In the genomic region with DNA sequence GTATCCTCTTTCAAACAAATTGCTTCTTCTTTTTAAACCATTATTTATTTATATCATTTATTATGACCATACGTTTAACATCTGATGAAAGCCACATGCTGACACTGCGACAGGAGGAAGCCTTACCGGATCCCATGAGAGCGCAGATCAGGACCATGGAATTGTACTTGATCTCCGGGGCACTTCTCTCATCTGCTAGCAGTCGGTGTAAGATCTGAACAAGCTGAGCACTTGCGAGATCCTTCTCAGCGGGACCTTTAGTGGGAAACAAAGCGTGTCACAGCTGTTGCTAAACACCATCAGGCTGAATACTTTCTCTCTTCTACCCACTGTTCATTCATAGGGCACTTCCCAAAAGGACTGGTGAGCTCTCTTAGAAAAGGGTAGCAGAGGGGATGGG, we compare ENCODE assay signal across 27 mouse cellular contexts.
DNase-seq lines count a peak whose midpoint lies in the region; ATAC-seq and TF ChIP-seq lines count a peak whose summit lies in the region.
"Had no signal": no experiment of that assay in that cellular context is flagged by ENCODE, and none has a peak within 500 bp of the region (broad histone marks: within the 10 kb centered on the region; RNA-seq: fewer than 3 reads in every experiment).

No protein-coding gene starts in this region.

- no peak for ATAC-seq in kidney, postnatal 0 days (replicated peaks; ENCODE audit: low FRiP score, low read depth)
- ATAC-seq in kidney, embryonic 14.5 days (ENCODE audit: low FRiP score, low TSS enrichment): no peak
- peak; percentile 53; the same call in 1 of the 2 replicates for ATAC-seq in neural tube, embryonic 12.5 days (ENCODE audit: low FRiP score, low read depth)
- ATAC-seq in intestine, postnatal 0 days: no peak
- ATAC-seq: forebrain, postnatal 0 days; intestine, embryonic 15.5 days had no signal

- no peak overlapping the region for H3K9ac ChIP-seq in kidney, postnatal 0 days (ENCODE audit: low read depth, low read length)
- H3K9ac ChIP-seq in kidney, embryonic 14.5 days (ENCODE audit: low read depth, low read length): no peak overlapping the region
- no peak overlapping the region for H3K9ac ChIP-seq in neural tube, embryonic 12.5 days
- H3K9ac ChIP-seq in intestine, postnatal 0 days (ENCODE audit: low read depth, low read length): no peak overlapping the region
- H3K9ac ChIP-seq: embryonic facial prominence, embryonic 13.5 days; forebrain, postnatal 0 days; intestine, embryonic 15.5 days; limb, embryonic 13.5 days; liver, embryonic 13.5 days; neural tube, embryonic 13.5 days; stomach, embryonic 15.5 days had no signal

- no peak overlapping the region for H3K27ac ChIP-seq in kidney, postnatal 0 days
- no peak overlapping the region for H3K27ac ChIP-seq in kidney, embryonic 14.5 days (ENCODE audit: low read depth, low read length)
- H3K27ac ChIP-seq in neural tube, embryonic 12.5 days: no peak overlapping the region
- H3K27ac ChIP-seq in intestine, postnatal 0 days (ENCODE audit: low read depth, low read length): no peak overlapping the region
- H3K27ac ChIP-seq: embryonic facial prominence, embryonic 13.5 days; intestine, embryonic 15.5 days; limb, embryonic 13.5 days; liver, embryonic 13.5 days; neural tube, embryonic 13.5 days; stomach, embryonic 15.5 days had no signal

- no peaks in the 10 kb centered on the region for H3K27me3 ChIP-seq in kidney, postnatal 0 days (ENCODE audit: insufficient read depth, low read length)
- H3K27me3 ChIP-seq in kidney, embryonic 14.5 days (ENCODE audit: control insufficient read depth, insufficient read depth, low read length): no peaks in the 10 kb centered on the region
- H3K27me3 ChIP-seq in neural tube, embryonic 12.5 days (replicated peaks): no peaks in the 10 kb centered on the region
- H3K27me3 ChIP-seq in intestine, postnatal 0 days (replicated peaks; ENCODE audit: control insufficient read depth, insufficient read depth, low read length): no peaks in the 10 kb centered on the region
- H3K27me3 ChIP-seq: embryonic facial prominence, embryonic 13.5 days; intestine, embryonic 15.5 days; limb, embryonic 13.5 days; liver, embryonic 13.5 days; neural tube, embryonic 13.5 days; stomach, embryonic 15.5 days had no signal

- no peak for TF ChIP-seq CTCF in kidney, postnatal 0 days (IDR thresholded peaks at IDR 0.05; ENCODE audit: low read depth)
- TF ChIP-seq CTCF in intestine, postnatal 0 days (IDR thresholded peaks at IDR 0.05; ENCODE audit: low read depth): no peak

- DNase-seq in embryo, embryonic 10.5 days (ENCODE audit: low spot score): peak; percentile 26
- no peak for DNase-seq in embryo, embryonic 10 days (ENCODE audit: low spot score)
- DNase-seq in kidney, postnatal 0 days (ENCODE audit: low spot score): peak; percentile 8
- DNase-seq in neural tube, embryonic 10.5 days (ENCODE audit: extremely low spot score, low spot score): no peak
- DNase-seq: adrenal gland, postnatal 10 days; cerebellum, adult 2 months; cerebellum, postnatal 25 days; forebrain, postnatal 0 days; gastrocnemius, postnatal 14 days; heart, adult 11 months; kidney, adult 9 months; kidney, postnatal 36 days; layer of hippocampus, postnatal 36 days; liver, embryonic 13.5 days; lung, adult 2 months; lung, postnatal 14 days; right cerebral cortex, adult 18-20 months; thymus, postnatal 25 days had no signal

- peaks cover 38% of the 10 kb centered on the region for H3K36me3 ChIP-seq in kidney, postnatal 0 days (ENCODE audit: insufficient read depth, low read length)
- peaks cover 44% of the 10 kb centered on the region for H3K36me3 ChIP-seq in kidney, embryonic 14.5 days (ENCODE audit: control insufficient read depth, insufficient read depth, low read length)
- peaks cover 46% of the 10 kb centered on the region for H3K36me3 ChIP-seq in neural tube, embryonic 12.5 days
- H3K36me3 ChIP-seq in intestine, postnatal 0 days (ENCODE audit: control insufficient read depth, insufficient read depth): peaks cover 48% of the 10 kb centered on the region

- 59% methylated on average over 9 of the region's 9 CpGs for WGBS in kidney, postnatal 0 days
- WGBS in kidney, embryonic 14.5 days: 77% methylated on average over 9 of the region's 9 CpGs
- WGBS in neural tube, embryonic 12.5 days: 40% methylated on average over 9 of the region's 9 CpGs
- 75% methylated on average over 9 of the region's 9 CpGs for WGBS in intestine, postnatal 0 days

- H3K4me1 ChIP-seq in kidney, postnatal 0 days (replicated peaks; ENCODE audit: insufficient read depth, low read length): no peaks in the 10 kb centered on the region
- no peaks in the 10 kb centered on the region for H3K4me1 ChIP-seq in kidney, embryonic 14.5 days (ENCODE audit: control insufficient read depth, insufficient read depth, low read length)
- H3K4me1 ChIP-seq in neural tube, embryonic 12.5 days: no peaks in the 10 kb centered on the region; the same call in 1 of the 2 replicates
- H3K4me1 ChIP-seq in intestine, postnatal 0 days (replicated peaks; ENCODE audit: control insufficient read depth, insufficient read depth, low read length): no peaks in the 10 kb centered on the region
- H3K4me1 ChIP-seq: embryonic facial prominence, embryonic 13.5 days; intestine, embryonic 15.5 days; limb, embryonic 13.5 days; liver, embryonic 13.5 days; stomach, embryonic 15.5 days had no signal

- no peaks in the 10 kb centered on the region for H3K9me3 ChIP-seq in kidney, postnatal 0 days (replicated peaks; ENCODE audit: low read length)
- no peaks in the 10 kb centered on the region for H3K9me3 ChIP-seq in kidney, embryonic 14.5 days (ENCODE audit: control insufficient read depth, low read length)
- H3K9me3 ChIP-seq in neural tube, embryonic 12.5 days: no peaks in the 10 kb centered on the region
- no peaks in the 10 kb centered on the region for H3K9me3 ChIP-seq in intestine, postnatal 0 days (ENCODE audit: control insufficient read depth)
- H3K9me3 ChIP-seq: embryonic facial prominence, embryonic 13.5 days; intestine, embryonic 15.5 days; liver, embryonic 13.5 days; neural tube, embryonic 13.5 days; stomach, embryonic 15.5 days had no signal

- H3K4me2 ChIP-seq in kidney, postnatal 0 days (ENCODE audit: low read length): no peak overlapping the region
- H3K4me2 ChIP-seq in kidney, embryonic 14.5 days (replicated peaks; ENCODE audit: low read depth, low read length): no peak overlapping the region
- H3K4me2 ChIP-seq in neural tube, embryonic 12.5 days (replicated peaks): no peak overlapping the region
- no peak overlapping the region for H3K4me2 ChIP-seq in intestine, postnatal 0 days (replicated peaks; ENCODE audit: low read depth)
- H3K4me2 ChIP-seq: embryonic facial prominence, embryonic 13.5 days; heart, embryonic 11.5 days; intestine, embryonic 15.5 days; limb, embryonic 13.5 days; liver, embryonic 13.5 days; neural tube, embryonic 13.5 days; stomach, embryonic 15.5 days had no signal

- H3K4me3 ChIP-seq in kidney, postnatal 0 days (replicated peaks; ENCODE audit: low read depth, low read length): no peak overlapping the region
- no peak overlapping the region for H3K4me3 ChIP-seq in kidney, embryonic 14.5 days (ENCODE audit: low read length)
- H3K4me3 ChIP-seq in neural tube, embryonic 12.5 days: no peak overlapping the region
- H3K4me3 ChIP-seq in intestine, postnatal 0 days (ENCODE audit: low read depth, low read length): no peak overlapping the region
- H3K4me3 ChIP-seq: embryonic facial prominence, embryonic 13.5 days; intestine, embryonic 15.5 days; limb, embryonic 13.5 days; liver, embryonic 13.5 days; neural tube, embryonic 13.5 days; stomach, embryonic 15.5 days had no signal

Comparison
In these comparisons a context has a peak if more than half of its experiments do, and no peak if none do; other contexts are left out.
1. DNase-seq: peak in embryo, embryonic 10.5 days (single experiment) and kidney, postnatal 0 days (single experiment); none in embryo, embryonic 10 days (single experiment) and neural tube, embryonic 10.5 days (single experiment).